Mouse (Mus musculus): ENCODE measurements at regions not wholly inside any gene's neighbourhood (a gene's known extent, or its start where the extent isn't known, plus 50 kb on each side); places are given as distances from the start of the nearest gene placed in this dataset.

GRCm38 (mm10) chr10:17599246-17599645 lies 123.8 kb upstream of the Cited2 start:
- Histone ChIP-seq H3K4me3 (replicated peaks) (no peak overlapping the region), H3K4me1 (peaks cover 5% of the 10 kb centered on the region; the same call in 1 of the 2 replicates), H3K9me3 (replicated peaks) (no peaks in the 10 kb centered on the region), H3K27me3 (no peaks in the 10 kb centered on the region), H3K36me3 (no peaks in the 10 kb centered on the region), H3K27ac (no peak overlapping the region), H3K9ac (no peak overlapping the region), H3K4me2 (no peak overlapping the region)
- WGBS = 86% methylated on average over 10 of the region's 10 CpGs
- ATAC-seq (replicated peaks; ENCODE audit: low FRiP score) = no peak

- Histone ChIP-seq H3K36me3 (no peaks in the 10 kb centered on the region), H3K27me3 (no peaks in the 10 kb centered on the region), H3K27ac (no peak overlapping the region), H3K4me3 (replicated peaks) (no peak overlapping the region), H3K4me1 (peaks cover 5% of the 10 kb centered on the region; the same call in 1 of the 2 replicates), H3K9me3 (replicated peaks) (no peaks in the 10 kb centered on the region), H3K9ac (no peak overlapping the region), H3K4me2 (no peak overlapping the region)
- 64% methylated on average over 6 of the region's 6 CpGs for WGBS
- no peak; the same call in 1 of the 2 replicates for ATAC-seq (replicated peaks; ENCODE audit: low FRiP score)
Observed at GRCm38 (mm10) chr10:17599831-17600761, 122.9 kb upstream of the Cited2 start.

GRCm38 (mm10) chr10:17600762-17601108 lies 122.3 kb upstream of the Cited2 start:
- H3K36me3 ChIP-seq = no peaks in the 10 kb centered on the region
- no peaks in the 10 kb centered on the region for H3K9me3 ChIP-seq (replicated peaks)
- H3K27me3 ChIP-seq = no peaks in the 10 kb centered on the region
- no peak for ATAC-seq (replicated peaks; ENCODE audit: low FRiP score)
- WGBS = 34% methylated on average over 3 of the region's 3 CpGs
- no peak overlapping the region for H3K4me3 ChIP-seq (replicated peaks)
- H3K4me2 ChIP-seq = no peak overlapping the region
- peaks cover 5% of the 10 kb centered on the region; the same call in 1 of the 2 replicates for H3K4me1 ChIP-seq
- no peak overlapping the region for H3K27ac ChIP-seq
- no peak overlapping the region for H3K9ac ChIP-seq

- WGBS = 62% methylated on average over 2 of the region's 2 CpGs
- H3K9ac ChIP-seq = no peak overlapping the region
- no peaks in the 10 kb centered on the region for H3K27me3 ChIP-seq
- H3K4me1 ChIP-seq = peaks cover 5% of the 10 kb centered on the region; the same call in 1 of the 2 replicates
- no peak overlapping the region for H3K4me3 ChIP-seq (replicated peaks)
- H3K4me2 ChIP-seq = no peak overlapping the region
- no peaks in the 10 kb centered on the region for H3K36me3 ChIP-seq
- no peak for ATAC-seq (replicated peaks; ENCODE audit: low FRiP score)
- H3K27ac ChIP-seq = no peak overlapping the region
- H3K9me3 ChIP-seq (replicated peaks) = no peaks in the 10 kb centered on the region
Observed at GRCm38 (mm10) chr10:17602446-17602845, 120.6 kb upstream of the Cited2 start.

- H3K36me3 ChIP-seq = no peaks in the 10 kb centered on the region
- no peaks in the 10 kb centered on the region for H3K27me3 ChIP-seq
- 73% methylated on average over 7 of the region's 7 CpGs for WGBS
- H3K9ac ChIP-seq = no peak overlapping the region
- no peak for ATAC-seq (replicated peaks; ENCODE audit: low FRiP score)
- H3K9me3 ChIP-seq (replicated peaks) = no peaks in the 10 kb centered on the region
- no peak overlapping the region for H3K4me2 ChIP-seq
- H3K4me1 ChIP-seq = no peaks in the 10 kb centered on the region
- H3K27ac ChIP-seq = no peak overlapping the region
- H3K4me3 ChIP-seq (replicated peaks) = no peak overlapping the region
Observed at GRCm38 (mm10) chr10:17608220-17608619, 114.8 kb upstream of the Cited2 start.

- Histone ChIP-seq H3K4me1 (no peaks in the 10 kb centered on the region), H3K4me2 (no peak overlapping the region), H3K27ac (no peak overlapping the region), H3K9me3 (replicated peaks) (no peaks in the 10 kb centered on the region), H3K4me3 (replicated peaks) (no peak overlapping the region), H3K27me3 (no peaks in the 10 kb centered on the region), H3K36me3 (no peaks in the 10 kb centered on the region), H3K9ac (no peak overlapping the region)
- ATAC-seq (replicated peaks; ENCODE audit: low FRiP score) = no peak
- 71% methylated on average over 7 of the region's 7 CpGs for WGBS
Observed at GRCm38 (mm10) chr10:17610592-17610991, 112.4 kb upstream of the Cited2 start.

GRCm38 (mm10) chr10:17613281-17613680 lies 109.7 kb upstream of the Cited2 start:
- no peaks in the 10 kb centered on the region for H3K27me3 ChIP-seq
- WGBS = 81% methylated on average over 3 of the region's 3 CpGs

GRCm38 (mm10) chr10:17618024-17618423 lies 105.0 kb upstream of the Cited2 start:
- no peak overlapping the region for H3K9ac ChIP-seq
- ATAC-seq (replicated peaks; ENCODE audit: low FRiP score) = no peak
- no peak overlapping the region for H3K4me2 ChIP-seq
- no peaks in the 10 kb centered on the region for H3K27me3 ChIP-seq
- H3K4me3 ChIP-seq (replicated peaks) = no peak overlapping the region
- H3K36me3 ChIP-seq = no peaks in the 10 kb centered on the region
- H3K27ac ChIP-seq = no peak overlapping the region
- no peaks in the 10 kb centered on the region for H3K4me1 ChIP-seq
- WGBS = 84% methylated on average over 1 of the region's 1 CpGs
- H3K9me3 ChIP-seq (replicated peaks) = no peaks in the 10 kb centered on the region

More at GRCm38 (mm10) chr10:17613281-17613680, 109.7 kb upstream of the Cited2 start:
- Histone ChIP-seq H3K4me3 (replicated peaks) (no peak overlapping the region), H3K27ac (no peak overlapping the region), H3K9ac (no peak overlapping the region), H3K9me3 (replicated peaks) (no peaks in the 10 kb centered on the region), H3K4me2 (no peak overlapping the region), H3K36me3 (no peaks in the 10 kb centered on the region), H3K4me1 (no peaks in the 10 kb centered on the region)
- ATAC-seq (replicated peaks; ENCODE audit: low FRiP score) = no peak

GRCm38 (mm10) chr10:17619617-17620016 lies 103.4 kb upstream of the Cited2 start:
- Histone ChIP-seq H3K4me1 (no peaks in the 10 kb centered on the region), H3K4me3 (replicated peaks) (no peak overlapping the region), H3K27me3 (no peaks in the 10 kb centered on the region), H3K9ac (no peak overlapping the region), H3K27ac (peak overlapping the region; percentile 48; the same call in 1 of the 2 replicates), H3K9me3 (replicated peaks) (no peaks in the 10 kb centered on the region), H3K36me3 (no peaks in the 10 kb centered on the region), H3K4me2 (no peak overlapping the region)
- 37% methylated on average over 3 of the region's 3 CpGs for WGBS
- peak; percentile 67; the same call in 1 of the 2 replicates for ATAC-seq (replicated peaks; ENCODE audit: low FRiP score)

- Histone ChIP-seq H3K36me3 (no peaks in the 10 kb centered on the region), H3K4me2 (no peak overlapping the region), H3K9ac (no peak overlapping the region), H3K9me3 (replicated peaks) (no peaks in the 10 kb centered on the region), H3K27me3 (no peaks in the 10 kb centered on the region), H3K4me1 (no peaks in the 10 kb centered on the region), H3K4me3 (replicated peaks) (no peak overlapping the region), H3K27ac (no peak overlapping the region)
- WGBS = 65% methylated on average over 5 of the region's 5 CpGs
- no peak for ATAC-seq (replicated peaks; ENCODE audit: low FRiP score)
Observed at GRCm38 (mm10) chr10:17621703-17622385, 101.2 kb upstream of the Cited2 start.

GRCm38 (mm10) chr10:17622802-17623201 lies 100.2 kb upstream of the Cited2 start:
- Histone ChIP-seq H3K4me3 (replicated peaks) (no peak overlapping the region), H3K9me3 (replicated peaks) (no peaks in the 10 kb centered on the region), H3K9ac (no peak overlapping the region), H3K27me3 (no peaks in the 10 kb centered on the region), H3K4me1 (no peaks in the 10 kb centered on the region), H3K27ac (no peak overlapping the region), H3K4me2 (no peak overlapping the region), H3K36me3 (no peaks in the 10 kb centered on the region)
- ATAC-seq (replicated peaks; ENCODE audit: low FRiP score) = no peak
- WGBS = 48% methylated on average over 1 of the region's 1 CpGs

GRCm38 (mm10) chr10:17629709-17630108 lies 93.3 kb upstream of the Cited2 start:
- H3K36me3 ChIP-seq = no peaks in the 10 kb centered on the region
- peaks cover 23% of the 10 kb centered on the region for H3K4me1 ChIP-seq
- H3K27ac ChIP-seq = no peak overlapping the region
- no peaks in the 10 kb centered on the region for H3K27me3 ChIP-seq
- no peak for ATAC-seq (replicated peaks; ENCODE audit: low FRiP score)
- H3K4me2 ChIP-seq = no peak overlapping the region
- no peak overlapping the region for H3K4me3 ChIP-seq (replicated peaks)
- no peak overlapping the region for H3K9ac ChIP-seq
- WGBS = 73% methylated on average over 3 of the region's 3 CpGs
- H3K9me3 ChIP-seq (replicated peaks) = no peaks in the 10 kb centered on the region
